ENCODE assay signal across 15 mouse cellular contexts in genomic region chr10:59589420-59589819, GRCm38 (mm10). TPM values are rescaled to one million over a fixed set of nuclear protein-coding genes. Genes with fewer than 3 reads are reported as not detected.
DNase-seq lines count a peak whose midpoint lies in the region; ATAC-seq and TF ChIP-seq lines count a peak whose summit lies in the region.
"Had no signal": no experiment of that assay in that cellular context is flagged by ENCODE, and none has a peak within 500 bp of the region (broad histone marks: within the 10 kb centered on the region; RNA-seq: fewer than 3 reads in every experiment).

No protein-coding gene starts in this region.

- no peak for TF ChIP-seq CTCF in layer of hippocampus, adult 2 months (conservative IDR thresholded peaks at IDR 0.05)
- TF ChIP-seq CTCF in CH12.LX (conservative IDR thresholded peaks at IDR 0.05 in 1 of 2, IDR thresholded peaks at IDR 0.05 in 1 of 2; ENCODE audit: low read depth in 2 of 2, low read length in 2 of 2) = no peak
- no peak for TF ChIP-seq CTCF in thymus, adult 2 months (IDR thresholded peaks at IDR 0.05; ENCODE audit: borderline replicate concordance, control insufficient read depth, extremely low read depth, insufficient read depth, low read length, poor library complexity)
- TF ChIP-seq CTCF in hindbrain, postnatal 0 days (IDR thresholded peaks at IDR 0.05; ENCODE audit: low read depth) = no peak

- no peak for DNase-seq in layer of hippocampus, adult 2 months (ENCODE audit: low spot score in 2 of 2)
- DNase-seq in layer of hippocampus, adult 9-10 months (ENCODE audit: low spot score) = no peak
- peak; percentile 40 for DNase-seq in CH12.LX (ENCODE audit: extremely low read depth)
- peak; percentile 62 for DNase-seq in thymus, adult 2 months
- no peak for DNase-seq in embryo, embryonic 9.5 days (ENCODE audit: extremely low spot score)
- DNase-seq in hindbrain, postnatal 0 days (ENCODE audit: low spot score) = no peak

- TF ChIP-seq POLR2A in CH12.LX (IDR thresholded peaks at IDR 0.05; ENCODE audit: low read depth, low read length) = no peak
- TF ChIP-seq POLR2A in thymus, adult 2 months (IDR thresholded peaks at IDR 0.05; ENCODE audit: control insufficient read depth, extremely low read depth, insufficient read depth, low read length, poor library complexity) = no peak

- peak overlapping the region; percentile 10; the same call in 1 of the 2 replicates for H3K9ac ChIP-seq in CH12.LX (ENCODE audit: insufficient read depth, low read depth)
- no peak overlapping the region for H3K9ac ChIP-seq in liver, embryonic 15.5 days
- no peak overlapping the region for H3K9ac ChIP-seq in hindbrain, postnatal 0 days (replicated peaks; ENCODE audit: low read length)
- H3K9ac ChIP-seq: midbrain, embryonic 12.5 days had no signal

- peak; percentile 11; the same call in 1 of the 2 replicates for TF ChIP-seq EP300 in CH12.LX (IDR thresholded peaks at IDR 0.05; ENCODE audit: low read length)

- no peaks in the 10 kb centered on the region for H3K79me2 ChIP-seq in CH12.LX (replicated peaks; ENCODE audit: control insufficient read depth, extremely low read depth, insufficient read depth, poor library complexity, severe bottlenecking)

- ATAC-seq in liver, embryonic 15.5 days (ENCODE audit: insufficient read depth) = no peak
- ATAC-seq in frontal cortex, adult (ENCODE audit: low TSS enrichment) = no peak
- no peak for ATAC-seq in hindbrain, postnatal 0 days
- ATAC-seq: forebrain, embryonic 14.5 days had no signal

- in situ Hi-C loops in CH12.LX (cut with MboI; ENCODE audit: low pct_ligation_motif_present, low pct_unique_long_range_greater_than_20kb, low sequenced_read_pairs) = no loop called here

- WGBS in liver, embryonic 15.5 days (ENCODE audit: insufficient replicate concordance) = 23% methylated on average over 7 of the region's 7 CpGs
- WGBS in thymus, adult 2 months = 6% methylated on average over 7 of the region's 7 CpGs
- 91% methylated on average over 7 of the region's 7 CpGs for WGBS in hindbrain, postnatal 0 days

- no peaks in the 10 kb centered on the region for H3K27me3 ChIP-seq in CH12.LX (replicated peaks)
- no peaks in the 10 kb centered on the region for H3K27me3 ChIP-seq in liver, embryonic 15.5 days
- H3K27me3 ChIP-seq in thymus, adult 2 months (ENCODE audit: control insufficient read depth, insufficient read depth, low read length) = no peaks in the 10 kb centered on the region
- no peaks in the 10 kb centered on the region for H3K27me3 ChIP-seq in hindbrain, postnatal 0 days (ENCODE audit: insufficient read depth, low read length)
- H3K27me3 ChIP-seq: midbrain, embryonic 12.5 days had no signal

- H3K9me3 ChIP-seq in CH12.LX (replicated peaks; ENCODE audit: low read length) = no peaks in the 10 kb centered on the region
- no peaks in the 10 kb centered on the region for H3K9me3 ChIP-seq in liver, embryonic 15.5 days (replicated peaks)
- no peaks in the 10 kb centered on the region for H3K9me3 ChIP-seq in hindbrain, postnatal 0 days (ENCODE audit: low read length)
- H3K9me3 ChIP-seq: G1E; midbrain, embryonic 12.5 days had no signal

- peaks cover 14 to 33% of the 10 kb centered on the region in 2 experiments for H3K4me1 ChIP-seq in CH12.LX (ENCODE audit: control insufficient read depth in 1 of 2, insufficient read depth in 2 of 2)
- H3K4me1 ChIP-seq in liver, embryonic 15.5 days (replicated peaks) = 0 out of 2 replicates have a peak, but pooled peaks cover 7% of the 10 kb centered on the region
- H3K4me1 ChIP-seq in thymus, adult 2 months (replicated peaks; ENCODE audit: control insufficient read depth, insufficient read depth, low read length) = peaks cover 20% of the 10 kb centered on the region
- no peaks in the 10 kb centered on the region for H3K4me1 ChIP-seq in hindbrain, postnatal 0 days (ENCODE audit: insufficient read depth, low read length)
- H3K4me1 ChIP-seq: midbrain, embryonic 12.5 days had no signal

- no peak overlapping the region for H3K4me3 ChIP-seq in layer of hippocampus, adult 2 months
- H3K4me3 ChIP-seq in CH12.LX (replicated peaks in 1 of 3; ENCODE audit: low read depth in 2 of 3, low read length in 2 of 3, poor library complexity in 1 of 3) = peak overlapping the region in 1 of 3 experiments; percentile 32
- H3K4me3 ChIP-seq in liver, embryonic 15.5 days (replicated peaks) = 0 out of 2 replicates have a peak overlapping the region, but pooled peaks have one; percentile 7
- H3K4me3 ChIP-seq in thymus, adult 2 months (ENCODE audit: control insufficient read depth, insufficient read depth, low read length) = peak overlapping the region; percentile 61
- no peak overlapping the region for H3K4me3 ChIP-seq in hindbrain, postnatal 0 days (ENCODE audit: low read length)
- H3K4me3 ChIP-seq: midbrain, embryonic 12.5 days had no signal

- H3K36me3 ChIP-seq in CH12.LX (replicated peaks in 1 of 2; ENCODE audit: control insufficient read depth in 1 of 2, insufficient read depth in 1 of 2, low read length in 1 of 2) = peaks cover 0 to 2% of the 10 kb centered on the region in 2 experiments
- no peaks in the 10 kb centered on the region; the same call in 1 of the 2 replicates for H3K36me3 ChIP-seq in liver, embryonic 15.5 days (replicated peaks)
- H3K36me3 ChIP-seq in thymus, adult 2 months (ENCODE audit: control insufficient read depth, insufficient read depth, low read length) = no peaks in the 10 kb centered on the region
- no peaks in the 10 kb centered on the region for H3K36me3 ChIP-seq in hindbrain, postnatal 0 days (ENCODE audit: insufficient read depth, low read length)
- H3K36me3 ChIP-seq: midbrain, embryonic 12.5 days had no signal

- H3K4me2 ChIP-seq in CH12.LX (ENCODE audit: insufficient read depth, low read depth, poor library complexity, severe bottlenecking) = peak overlapping the region; percentile 59
- peak overlapping the region; percentile 43 for H3K4me2 ChIP-seq in liver, embryonic 15.5 days
- H3K4me2 ChIP-seq in hindbrain, postnatal 0 days (ENCODE audit: low read depth, low read length) = no peak overlapping the region
- H3K4me2 ChIP-seq: midbrain, embryonic 12.5 days had no signal

- peak overlapping the region; percentile 55; the same call in 1 of the 2 replicates for H3K27ac ChIP-seq in layer of hippocampus, adult 2 months
- no peak overlapping the region for H3K27ac ChIP-seq in CH12.LX (ENCODE audit: insufficient read depth, low read depth)
- H3K27ac ChIP-seq in liver, embryonic 15.5 days (replicated peaks) = no peak overlapping the region
- H3K27ac ChIP-seq in thymus, adult 2 months (ENCODE audit: control insufficient read depth, insufficient read depth, low read length) = peak overlapping the region; percentile 60
- H3K27ac ChIP-seq in hindbrain, postnatal 0 days = no peak overlapping the region
- H3K27ac ChIP-seq: midbrain, embryonic 12.5 days had no signal

- no peak for TF ChIP-seq RAD21 in CH12.LX (IDR thresholded peaks at IDR 0.05; ENCODE audit: low read depth, low read length)

- dilution Hi-C loops in CH12.LX (cut with MboI; ENCODE audit: extremely low pct_ligation_motif_present, extremely low pct_unique_long_range_greater_than_20kb, low sequenced_read_pairs) = no loop called here

TF ChIP-seq in CH12.LX, 34 proteins besides CTCF, POLR2A, EP300 and RAD21:
- TF ChIP-seq ELF1 (IDR thresholded peaks at IDR 0.05; ENCODE audit: low read depth, low read length) (0 out of 2 replicates have a peak, but pooled peaks have one; percentile 55), ZNF384 (IDR thresholded peaks at IDR 0.05; ENCODE audit: low read depth, low read length) (no peak)

RNA-seq across cellular contexts. Expression of gene Gm10322, which starts 26.4 kb away (rescaled TPM):
- not detected for total RNA-seq in layer of hippocampus, adult 2 months (2021)
- total RNA-seq in CH12.LX (2012; rRNA removed) (0.63 TPM in 1 of 2 replicates, not detected in the other), CH12.LX (2014; rRNA removed) (not detected in 2 replicates)
- polyA plus RNA-seq in CH12.LX (2012; ENCODE audit: insufficient read length, low read depth) = not detected in 2 replicates
- not detected in 2 replicates for polyA plus RNA-seq in liver, embryonic 15.5 days (2015; fragmentation: Nextera tagmentation; extraction: Ambion mirVana)
- 1.5 TPM in 1 of 2 replicates, not detected in the other for polyA plus RNA-seq in thymus, adult 2 months (2012; rRNA removed)
- total RNA-seq in hindbrain, postnatal 0 days (2014; rRNA removed) = not detected in 2 replicates
- polyA plus RNA-seq in hindbrain, postnatal 0 days (2015; fragmentation: Nextera tagmentation; extraction: Ambion mirVana) = not detected in 2 replicates
- total RNA-seq: G1E; heart, postnatal 25 days; left cerebral cortex, adult 18-20 months had no signal
- polyA plus RNA-seq: forebrain, embryonic 14.5 days; G1E; kidney, embryonic 16.5 days; midbrain, embryonic 12.5 days; stomach, embryonic 16.5 days had no signal

RNA-seq across cellular contexts. Expression of gene Mcu, which starts 27.1 kb away (rescaled TPM):
- total RNA-seq in layer of hippocampus, adult 2 months (2021) = 10 to 100 TPM; 53.8 to 54.8 TPM
- total RNA-seq in CH12.LX (2012; rRNA removed) (4.8 and 5.3 TPM in 2 replicates), CH12.LX (2014; rRNA removed) (4.8 and 5.7 TPM in 2 replicates)
- 3.5 and 4.9 TPM in 2 replicates for polyA plus RNA-seq in CH12.LX (2012; ENCODE audit: insufficient read length, low read depth)
- 9.7 and 10.2 TPM in 2 replicates for polyA plus RNA-seq in liver, embryonic 15.5 days (2015; fragmentation: Nextera tagmentation; extraction: Ambion mirVana)
- polyA plus RNA-seq in thymus, adult 2 months (2012; rRNA removed) = 18.2 and 23.1 TPM in 2 replicates
- 27.5 and 33.4 TPM in 2 replicates for total RNA-seq in hindbrain, postnatal 0 days (2014; rRNA removed)
- 44.9 and 47.3 TPM in 2 replicates for polyA plus RNA-seq in hindbrain, postnatal 0 days (2015; fragmentation: Nextera tagmentation; extraction: Ambion mirVana)

Comparison
In these comparisons a context has a peak if more than half of its experiments do, and no peak if none do; other contexts are left out.
1. DNase-seq: peak in CH12.LX (single experiment) and thymus, adult 2 months (single experiment); none in layer of hippocampus, adult 2 months (0 of 2), layer of hippocampus, adult 9-10 months (single experiment), embryo, embryonic 9.5 days (single experiment) and hindbrain, postnatal 0 days (single experiment).
2. H3K27ac ChIP-seq: peak in layer of hippocampus, adult 2 months (single experiment) and thymus, adult 2 months (single experiment); none in CH12.LX (single experiment), liver, embryonic 15.5 days (single experiment) and hindbrain, postnatal 0 days (single experiment).
3. H3K4me3 ChIP-seq: peak in liver, embryonic 15.5 days (single experiment) and thymus, adult 2 months (single experiment); none in layer of hippocampus, adult 2 months (single experiment) and hindbrain, postnatal 0 days (single experiment).